Mouse (Mus musculus) cerebellum, postnatal 4 days (tissue): ENCODE results near the gene Svs5.

Experiments used
- DNase-seq, 2 experiments: peaks; one replicate each; pipeline ENCODE4 v3.0.0; 2022; ENCODE audit warnings: low spot score in 2 of 2, mixed read lengths in 1 of 2

Svs5 gene

GRCm38 (mm10) chr2:164377478-164378426 lies 45.2 kb downstream of the Svs5 start:
- DNase-seq = no peak

- DNase-seq = no peak
Observed at GRCm38 (mm10) chr2:164381726-164382125, 49.2 kb downstream of the Svs5 start.

- DNase-seq = no peak
Observed at GRCm38 (mm10) chr2:164382971-164383370, 50.4 kb downstream of the Svs5 start.
